Comparison of ENCODE assay signal across 16 mouse cellular contexts in genomic region chr1:188725122-188725995, GRCm38 (mm10).
A peak's percentile ranks its signal among the peaks of the same experiment; 100 is the strongest.
DNase-seq lines count a peak whose midpoint lies in the region; ATAC-seq lines count a peak whose summit lies in the region.
"Had no signal": no experiment of that assay in that cellular context is flagged by ENCODE, and none has a peak within 500 bp of the region (broad histone marks: within the 10 kb centered on the region; RNA-seq: fewer than 3 reads in every experiment).

No protein-coding gene starts in this region.

- no peaks in the 10 kb centered on the region for H3K36me3 ChIP-seq in forebrain, embryonic 13.5 days (ENCODE audit: poor library complexity, severe bottlenecking)
- no peaks in the 10 kb centered on the region for H3K36me3 ChIP-seq in forebrain, embryonic 11.5 days (ENCODE audit: control insufficient read depth, insufficient read depth, low read length)
- H3K36me3 ChIP-seq in midbrain, embryonic 14.5 days (ENCODE audit: control insufficient read depth, insufficient read depth, low read length): no peaks in the 10 kb centered on the region
- H3K36me3 ChIP-seq in midbrain, embryonic 10.5 days: no peaks in the 10 kb centered on the region
- H3K36me3 ChIP-seq in limb, embryonic 13.5 days: no peaks in the 10 kb centered on the region
- H3K36me3 ChIP-seq: intestine, embryonic 15.5 days had no signal

- no peaks in the 10 kb centered on the region for H3K9me3 ChIP-seq in forebrain, embryonic 13.5 days (replicated peaks)
- H3K9me3 ChIP-seq in forebrain, embryonic 11.5 days (ENCODE audit: control insufficient read depth, low read length): no peaks in the 10 kb centered on the region
- no peaks in the 10 kb centered on the region for H3K9me3 ChIP-seq in midbrain, embryonic 14.5 days (ENCODE audit: control insufficient read depth, low read length)
- no peaks in the 10 kb centered on the region for H3K9me3 ChIP-seq in midbrain, embryonic 10.5 days (replicated peaks)
- H3K9me3 ChIP-seq in limb, embryonic 13.5 days: no peaks in the 10 kb centered on the region
- H3K9me3 ChIP-seq: intestine, embryonic 15.5 days had no signal

- ATAC-seq in forebrain, embryonic 13.5 days: no peak
- no peak for ATAC-seq in forebrain, embryonic 11.5 days (replicated peaks; ENCODE audit: low FRiP score)
- ATAC-seq in midbrain, embryonic 14.5 days (ENCODE audit: low FRiP score, low TSS enrichment): no peak
- no peak for ATAC-seq in limb, embryonic 13.5 days (ENCODE audit: low FRiP score, low read depth)
- ATAC-seq: intestine, embryonic 15.5 days had no signal

- peaks cover 29% of the 10 kb centered on the region for H3K4me1 ChIP-seq in forebrain, embryonic 13.5 days
- peaks cover 2% of the 10 kb centered on the region; the same call in 1 of the 2 replicates for H3K4me1 ChIP-seq in forebrain, embryonic 11.5 days (replicated peaks; ENCODE audit: control insufficient read depth, insufficient read depth, low read length)
- peaks cover 23% of the 10 kb centered on the region for H3K4me1 ChIP-seq in midbrain, embryonic 14.5 days (ENCODE audit: control insufficient read depth, insufficient read depth, low read length)
- H3K4me1 ChIP-seq in midbrain, embryonic 10.5 days: peaks cover 6% of the 10 kb centered on the region; the same call in 1 of the 2 replicates
- peaks cover 27% of the 10 kb centered on the region for H3K4me1 ChIP-seq in limb, embryonic 13.5 days
- H3K4me1 ChIP-seq: intestine, embryonic 15.5 days had no signal

- H3K27ac ChIP-seq in forebrain, embryonic 13.5 days: no peak overlapping the region
- no peak overlapping the region for H3K27ac ChIP-seq in forebrain, embryonic 11.5 days (ENCODE audit: low read depth, low read length)
- H3K27ac ChIP-seq in midbrain, embryonic 14.5 days (replicated peaks; ENCODE audit: low read depth, low read length): no peak overlapping the region
- H3K27ac ChIP-seq in midbrain, embryonic 10.5 days (replicated peaks): no peak overlapping the region
- H3K27ac ChIP-seq in limb, embryonic 13.5 days: no peak overlapping the region
- H3K27ac ChIP-seq: intestine, embryonic 15.5 days had no signal

- 0 out of 2 replicates have a peak, but pooled peaks cover 5% of the 10 kb centered on the region for H3K27me3 ChIP-seq in forebrain, embryonic 13.5 days
- H3K27me3 ChIP-seq in forebrain, embryonic 11.5 days (ENCODE audit: control insufficient read depth, insufficient read depth, low read length): no peaks in the 10 kb centered on the region
- no peaks in the 10 kb centered on the region for H3K27me3 ChIP-seq in midbrain, embryonic 14.5 days (ENCODE audit: control insufficient read depth, insufficient read depth, low read length)
- no peaks in the 10 kb centered on the region for H3K27me3 ChIP-seq in midbrain, embryonic 10.5 days (ENCODE audit: low read depth, poor library complexity, severe bottlenecking)
- peaks cover 63% of the 10 kb centered on the region for H3K27me3 ChIP-seq in limb, embryonic 13.5 days
- H3K27me3 ChIP-seq: intestine, embryonic 15.5 days had no signal

- H3K4me2 ChIP-seq in forebrain, embryonic 13.5 days: peak overlapping the region; percentile 22; the same call in 1 of the 2 replicates
- H3K4me2 ChIP-seq in forebrain, embryonic 11.5 days (ENCODE audit: low read depth, low read length, severe bottlenecking): no peak overlapping the region
- H3K4me2 ChIP-seq in midbrain, embryonic 14.5 days (ENCODE audit: low read length): peak overlapping the region; percentile 39
- H3K4me2 ChIP-seq in limb, embryonic 13.5 days (replicated peaks): peak overlapping the region; percentile 38; the same call in 1 of the 2 replicates
- H3K4me2 ChIP-seq: heart, embryonic 11.5 days; intestine, embryonic 15.5 days had no signal

- H3K9ac ChIP-seq in forebrain, embryonic 13.5 days: no peak overlapping the region
- no peak overlapping the region for H3K9ac ChIP-seq in forebrain, embryonic 11.5 days (ENCODE audit: low read length)
- H3K9ac ChIP-seq in midbrain, embryonic 14.5 days (replicated peaks; ENCODE audit: low read length): no peak overlapping the region
- H3K9ac ChIP-seq in limb, embryonic 13.5 days: no peak overlapping the region
- H3K9ac ChIP-seq: intestine, embryonic 15.5 days had no signal

- no peak for DNase-seq in forebrain, embryonic 11.5 days (ENCODE audit: low spot score)
- DNase-seq in midbrain, embryonic 14.5 days: peak; percentile 55
- DNase-seq in midbrain, embryonic 10.5 days (ENCODE audit: low spot score): no peak
- no peak for DNase-seq in thymus, postnatal 10 days (ENCODE audit: low spot score in 2 of 2)
- no peak for DNase-seq in ovary, postnatal 14 days (ENCODE audit: low spot score)
- DNase-seq: adrenal gland, postnatal 14 days; B cell, adult 2 months; cerebellum, adult 9-10 months; gastrocnemius, postnatal 36 days; kidney, postnatal 4 days; lung, adult 18-20 months; thymus, postnatal 4 days had no signal

- H3K4me3 ChIP-seq in forebrain, embryonic 13.5 days: no peak overlapping the region
- H3K4me3 ChIP-seq in forebrain, embryonic 11.5 days (ENCODE audit: low read depth, low read length): no peak overlapping the region
- H3K4me3 ChIP-seq in midbrain, embryonic 14.5 days (replicated peaks; ENCODE audit: low read depth, low read length): no peak overlapping the region
- H3K4me3 ChIP-seq in midbrain, embryonic 10.5 days: no peak overlapping the region
- H3K4me3 ChIP-seq in limb, embryonic 13.5 days: no peak overlapping the region
- H3K4me3 ChIP-seq: intestine, embryonic 15.5 days had no signal

- 56% methylated on average over 17 of the region's 17 CpGs for whole genome bisulfite sequencing in forebrain, embryonic 13.5 days
- 72% methylated on average over 17 of the region's 17 CpGs for WGBS in forebrain, embryonic 11.5 days
- 38% methylated on average over 17 of the region's 17 CpGs for WGBS in midbrain, embryonic 14.5 days
- WGBS in midbrain, embryonic 10.5 days: 83% methylated on average over 17 of the region's 17 CpGs
- WGBS in limb, embryonic 13.5 days: 44% methylated on average over 17 of the region's 17 CpGs
